Mouse (Mus musculus): ENCODE data around the gene Psmc3. TPM values are rescaled to one million over a fixed set of nuclear protein-coding genes. Genes with fewer than 3 reads are reported as not detected.

The Psmc3 gene
- total and polyA plus RNA-seq, 3 experiments, result 31.9 to 255 (median 235) TPM

- no peak for DNase-seq
Observed at GRCm38 (mm10) chr2:91053181-91053933, 452 bp upstream of the Psmc3 start.

DNA sequence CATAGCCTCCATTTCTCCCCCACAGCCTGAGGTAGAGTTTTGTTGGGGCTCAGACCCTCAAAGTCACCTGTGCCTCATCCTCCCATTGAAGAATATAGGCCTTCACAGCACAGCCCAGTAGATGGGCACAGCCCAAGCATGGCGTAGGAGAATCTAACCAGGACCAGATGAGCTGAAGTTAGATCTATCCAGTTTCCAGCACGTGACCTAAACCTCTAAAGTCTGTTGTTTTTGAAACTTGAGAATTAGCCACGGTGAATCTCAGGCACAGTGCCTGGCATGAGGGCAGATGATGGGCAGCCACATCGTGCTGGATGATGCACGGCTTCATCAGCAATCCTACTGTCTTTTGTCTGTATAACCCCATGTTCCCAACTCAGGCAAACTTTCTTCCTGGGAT lies 4.6 kb downstream of the Psmc3 start:
- DNase-seq, result no peak

DNA sequence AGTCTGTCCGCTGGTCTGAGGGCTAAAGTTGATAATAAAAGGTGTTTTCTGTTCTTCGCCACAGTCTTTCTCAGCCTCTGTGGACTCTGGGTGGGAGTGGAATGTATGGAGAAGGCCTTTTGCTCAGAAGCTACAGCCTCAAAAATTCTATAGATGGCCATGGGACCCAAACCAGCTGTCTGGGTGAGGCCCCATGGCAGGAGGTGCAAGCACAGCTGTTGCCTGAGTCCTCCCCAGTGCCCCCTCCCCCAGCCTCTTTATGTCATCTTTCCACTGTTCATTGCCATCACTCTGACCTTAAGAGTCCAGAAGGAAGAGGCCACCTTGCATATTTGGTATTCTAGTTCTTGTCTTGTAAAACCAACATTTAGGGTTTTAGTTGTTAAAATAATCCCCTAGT lies 5.6 kb downstream of the Psmc3 start:
- no peak for DNase-seq

DNA sequence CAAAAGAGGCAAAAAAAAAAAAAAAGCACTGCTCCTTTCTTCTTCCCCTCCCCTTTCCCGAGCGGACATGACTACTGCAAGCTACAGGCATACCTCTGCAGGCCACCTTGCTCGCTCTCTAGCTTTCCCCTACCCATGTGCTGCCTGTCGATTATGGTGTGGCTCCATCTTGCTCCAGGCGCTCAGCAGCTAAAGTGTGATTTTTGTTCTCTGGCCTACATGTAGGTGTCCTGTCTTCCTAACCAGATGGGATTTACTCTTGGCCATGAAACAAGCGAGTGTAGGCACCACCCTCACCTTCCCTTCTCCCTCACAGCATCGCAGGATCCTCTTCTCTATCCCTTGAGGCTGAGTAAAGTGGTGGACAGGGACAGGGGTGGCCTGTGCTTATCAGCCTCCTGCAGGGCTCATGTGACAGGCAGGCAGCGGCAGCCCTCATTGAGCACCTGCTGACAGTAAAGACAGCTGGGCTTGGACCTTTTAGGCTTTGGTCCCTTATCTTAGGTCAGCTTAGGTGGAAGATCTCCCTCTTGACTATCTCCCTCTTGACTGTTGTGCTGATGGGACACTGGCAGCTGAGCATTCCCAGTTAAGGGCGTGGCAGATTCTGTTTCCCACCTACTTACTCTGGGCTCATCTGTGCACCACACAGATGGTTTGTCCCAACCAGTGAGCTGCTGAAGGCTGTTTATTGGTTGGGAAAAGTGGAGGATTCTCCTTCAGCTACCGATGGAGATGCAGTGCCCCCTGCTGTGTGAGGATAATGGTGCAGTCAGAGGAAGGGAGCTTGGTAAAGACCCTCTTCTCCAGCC lies 6.9 kb downstream of the Psmc3 start:
- no peak for DNase-seq

DNA sequence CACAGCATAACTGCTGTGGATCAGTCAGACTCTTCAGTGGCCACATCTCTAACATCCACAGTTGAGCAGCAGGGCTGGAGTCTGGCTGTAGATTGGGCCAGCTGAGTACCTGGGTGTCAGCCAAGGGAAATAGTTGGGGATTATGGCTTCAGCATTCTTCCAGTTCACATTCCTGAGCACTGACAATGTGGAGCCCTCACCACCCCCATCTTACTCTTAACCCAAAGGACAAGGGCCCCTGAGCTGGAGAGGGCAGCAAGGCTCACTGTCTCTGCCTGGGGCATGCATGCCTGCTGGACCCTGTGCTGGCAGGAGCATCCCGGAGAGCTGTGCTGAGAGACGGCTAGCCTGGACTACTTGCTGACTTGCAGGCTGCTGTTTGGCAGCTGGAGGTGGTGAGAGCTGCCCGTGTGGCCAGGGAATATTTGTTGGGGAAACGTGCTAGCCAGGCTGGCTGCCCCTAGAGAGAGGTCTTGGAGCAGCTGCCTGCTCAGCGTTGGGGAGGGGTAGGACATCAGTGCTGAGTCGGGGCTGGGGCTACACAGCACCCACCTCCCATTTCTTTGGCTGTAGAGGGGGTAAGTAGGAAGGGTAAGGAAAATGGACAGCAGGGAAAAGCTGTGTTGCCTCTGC lies 8.2 kb downstream of the Psmc3 start:
- DNase-seq, result no peak

DNA sequence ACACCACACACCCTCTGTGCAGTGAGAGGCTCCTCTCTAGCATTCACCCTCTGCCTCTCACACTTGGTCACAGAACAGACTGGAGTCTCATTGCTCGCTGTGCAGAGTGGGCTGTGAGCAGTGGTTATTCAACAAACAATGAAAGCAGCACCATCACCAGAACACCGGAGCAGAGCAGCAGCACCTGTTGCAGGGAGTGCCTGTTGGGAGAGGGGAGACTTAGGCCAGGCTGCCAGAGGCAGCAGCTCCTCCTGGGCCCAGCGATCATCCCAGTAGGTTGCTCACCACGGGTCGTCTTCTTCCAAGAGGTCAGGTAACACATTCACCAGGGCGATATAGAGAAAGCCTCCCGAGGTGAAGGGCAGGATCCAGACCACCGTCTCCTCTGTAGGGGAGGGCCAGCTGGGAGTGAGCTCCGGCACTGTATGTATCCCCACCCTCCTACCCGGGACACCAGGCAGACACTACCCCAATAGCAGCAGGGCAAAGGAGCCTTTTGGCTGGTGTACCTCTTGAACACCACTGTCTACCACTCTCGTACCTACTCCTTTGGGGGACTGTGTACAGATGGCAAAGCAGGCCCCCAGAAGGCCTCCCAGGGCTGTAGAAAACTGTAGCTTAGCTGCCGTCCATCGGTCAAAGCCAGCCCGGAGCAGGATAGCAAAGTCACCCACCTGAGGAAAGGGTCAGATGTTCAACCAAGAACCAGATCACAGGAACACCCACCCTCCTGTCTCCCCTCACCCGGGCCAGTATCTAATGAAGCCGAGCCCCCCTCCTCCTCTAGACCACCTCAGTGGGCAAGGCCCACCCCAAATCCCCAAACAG lies 9.2 kb downstream of the Psmc3 start:
- no peak for DNase-seq

DNA sequence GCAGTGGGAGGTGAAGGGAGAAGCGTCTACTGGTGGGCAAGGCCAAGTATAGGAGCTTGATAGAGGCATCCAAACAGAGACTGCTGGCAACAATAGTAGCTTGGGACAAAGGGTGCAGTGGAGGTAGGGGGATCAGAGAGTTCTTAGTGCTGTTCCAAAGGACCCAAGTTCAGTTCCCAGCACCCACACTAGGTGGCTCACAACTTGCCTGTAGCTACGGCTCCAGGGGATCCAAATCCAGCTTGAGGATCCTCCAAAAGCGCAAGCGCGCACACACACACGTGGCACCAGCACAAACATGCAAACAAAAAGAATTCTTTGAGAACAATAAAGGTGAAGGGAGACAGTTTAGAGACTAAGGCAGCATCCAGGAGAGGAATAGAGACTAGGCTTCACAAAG lies 10.4 kb downstream of the Psmc3 start:
- DNase-seq, result no peak

DNA sequence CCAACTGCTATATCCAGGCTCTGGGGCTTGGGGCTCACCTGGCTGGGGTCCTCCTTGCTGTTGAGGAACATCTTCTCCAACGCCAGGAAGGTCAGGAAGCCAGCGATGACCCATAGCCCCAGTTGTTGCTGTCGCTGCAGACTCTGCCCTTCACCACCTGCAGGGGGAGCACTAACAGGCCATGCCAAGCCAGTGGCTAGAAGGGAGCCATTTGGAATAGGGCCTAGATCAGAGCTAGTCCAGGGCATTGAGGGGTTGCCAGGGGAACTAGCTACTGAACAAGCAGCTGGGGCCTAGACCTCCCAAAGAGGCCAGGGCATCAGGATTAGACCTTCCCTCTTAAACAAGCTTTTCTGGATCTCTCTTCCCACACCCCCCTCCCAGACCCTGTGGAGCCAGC lies 11.7 kb downstream of the Psmc3 start:
- DNase-seq, result peak; percentile 66

DNA sequence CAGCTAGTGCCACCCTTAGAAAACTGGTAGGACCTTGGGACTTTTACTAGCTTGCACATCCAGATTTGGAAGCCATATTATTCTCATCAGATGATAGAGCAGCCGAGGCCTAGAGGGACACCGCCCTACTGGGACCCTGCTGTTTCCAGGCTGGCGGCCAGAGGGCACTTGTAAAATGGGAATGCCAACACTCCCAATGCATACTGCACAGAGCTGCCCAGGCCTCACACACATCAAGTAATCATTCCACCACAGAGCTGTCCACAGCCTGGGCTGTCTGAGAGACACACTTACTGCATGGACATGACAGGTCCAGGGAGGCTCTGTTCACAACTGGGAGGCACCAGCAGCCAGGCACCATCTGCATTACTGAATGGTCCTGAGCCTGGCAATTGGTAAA lies 12.6 kb downstream of the Psmc3 start:
- DNase-seq, result no peak

DNA sequence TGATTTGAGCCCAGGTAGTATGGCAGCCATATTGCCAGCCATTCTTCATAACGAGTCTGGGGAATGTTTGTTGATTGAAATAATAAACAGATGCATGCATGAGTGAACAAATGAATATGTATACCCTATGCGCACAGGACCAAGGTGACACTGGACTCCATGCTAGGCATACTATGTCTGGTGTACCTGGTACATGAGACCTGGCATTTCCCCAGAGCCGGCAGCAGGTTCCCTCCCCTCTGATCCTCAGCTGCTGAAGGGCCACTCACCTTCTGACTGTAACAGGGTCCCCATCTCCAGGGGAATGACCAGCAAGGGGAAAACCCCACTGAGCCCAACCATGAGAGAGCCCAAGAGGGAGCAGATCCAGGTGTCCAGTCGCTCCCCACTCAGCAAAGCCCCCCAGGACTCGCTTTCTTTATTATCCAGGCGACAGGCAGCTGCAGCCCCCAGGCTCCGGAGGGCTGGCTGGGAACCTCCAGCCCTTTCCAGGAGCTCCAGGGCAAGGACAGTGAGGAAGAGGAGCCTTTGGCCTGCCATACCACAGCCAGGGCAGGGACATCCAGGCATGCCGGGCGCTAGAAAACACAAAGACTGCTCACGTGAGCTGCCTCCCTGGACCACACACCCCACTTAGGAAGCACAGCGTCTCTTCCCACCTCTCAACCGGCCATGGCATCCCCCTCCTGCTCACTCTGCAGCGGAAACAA lies 14.5 kb downstream of the Psmc3 start:
- no peak for DNase-seq

DNA sequence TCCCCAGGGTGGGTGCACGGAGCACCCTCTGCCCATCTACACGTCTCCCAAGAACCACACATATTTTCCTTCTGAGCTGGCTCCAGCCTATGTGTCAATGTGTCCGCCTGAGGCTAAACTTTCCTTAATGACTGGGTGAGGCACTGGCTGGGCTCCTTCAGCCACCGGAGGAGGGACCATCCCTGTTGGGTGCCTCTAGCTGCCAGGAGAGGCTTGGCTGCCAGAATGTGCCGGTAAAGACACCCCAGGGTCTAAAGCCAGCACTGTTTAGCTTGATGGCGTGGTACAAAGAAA lies 15.0 kb downstream of the Psmc3 start:
- no peak for DNase-seq

GRCm38 (mm10) chr2:91069306-91070000 lies 15.6 kb downstream of the Psmc3 start:
- no peak for DNase-seq

GRCm38 (mm10) chr2:91070076-91070800 lies 16.4 kb downstream of the Psmc3 start, which contains the start of gene Slc39a13:
Gene Slc39a13, minus strand, starts transcription at chr2:91070417.
- DNase-seq, result peak; percentile 98

- DNase-seq, result no peak
Observed at GRCm38 (mm10) chr2:91071059-91071458, 17.2 kb downstream of the Psmc3 start.

DNA sequence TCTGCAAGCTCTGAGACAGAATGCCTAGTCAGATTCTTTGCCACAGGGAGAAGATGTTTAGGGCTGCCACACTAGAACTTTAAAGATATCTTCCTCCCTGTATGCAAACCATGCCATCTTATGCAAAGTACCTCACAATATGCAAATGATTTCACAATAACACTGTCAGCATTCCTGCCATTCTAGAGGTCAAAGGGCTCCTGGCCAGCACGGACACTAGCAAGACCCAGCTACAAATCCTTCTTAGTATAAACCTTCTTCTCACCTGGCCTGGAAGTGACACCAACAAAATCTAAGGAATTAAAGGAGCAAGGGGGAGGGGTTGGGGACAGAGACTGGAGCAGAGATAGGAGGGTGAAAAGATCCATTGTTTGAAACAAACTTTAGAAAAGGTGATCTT lies 18.3 kb downstream of the Psmc3 start:
- DNase-seq, result no peak

DNA sequence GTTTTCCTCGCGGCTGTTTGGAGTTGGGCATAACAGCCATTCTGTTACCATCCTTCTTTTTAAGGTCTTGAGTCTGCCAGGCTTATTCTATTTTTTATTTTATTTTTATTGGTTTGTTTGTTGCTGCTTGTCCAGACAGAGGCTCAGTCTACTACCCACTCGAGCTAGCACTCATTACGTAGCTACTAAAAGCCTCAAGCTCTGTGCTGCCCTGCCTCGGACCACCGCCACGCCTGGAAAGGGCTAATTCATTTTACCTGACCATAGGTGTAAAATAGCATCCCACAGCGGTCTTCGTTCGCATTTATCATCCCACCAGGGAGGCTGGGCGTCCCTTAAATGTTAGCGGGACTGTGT lies 24.1 kb downstream of the Psmc3 start:
- DNase-seq, result no peak

- no peak for DNase-seq
Observed at GRCm38 (mm10) chr2:91078314-91079025, 24.7 kb downstream of the Psmc3 start.

GRCm38 (mm10) chr2:91079026-91079384 lies 25.2 kb downstream of the Psmc3 start:
- no peak for DNase-seq

- DNase-seq, result no peak
Observed at GRCm38 (mm10) chr2:91080784-91081513, 27.1 kb downstream of the Psmc3 start.
